Comparison of ENCODE assay signal across 20 mouse cellular contexts in genomic region chr13:49367657-49368440, GRCm38 (mm10). TPM values are rescaled to one million over a fixed set of nuclear protein-coding genes. Genes with fewer than 3 reads are reported as not detected.
DNase-seq lines count a peak whose midpoint lies in the region; ATAC-seq and TF ChIP-seq lines count a peak whose summit lies in the region.
"Had no signal": no experiment of that assay in that cellular context is flagged by ENCODE, and none has a peak within 500 bp of the region (broad histone marks: within the 10 kb centered on the region; RNA-seq: fewer than 3 reads in every experiment).

No protein-coding gene starts in this region.

- dilution Hi-C loops in CH12.LX (cut with MboI; ENCODE audit: extremely low pct_ligation_motif_present, extremely low pct_unique_long_range_greater_than_20kb, low sequenced_read_pairs), result no loop called here

- TF ChIP-seq EP300 in liver, embryonic 14.5 days (IDR thresholded peaks at IDR 0.05; ENCODE audit: low read depth), result no peak
- no peak for TF ChIP-seq EP300 in CH12.LX (IDR thresholded peaks at IDR 0.05; ENCODE audit: low read length)

- H3K27ac ChIP-seq in heart, embryonic 10.5 days, result peak overlapping the region; percentile 31; the same call in 1 of the 2 replicates
- no peak overlapping the region for H3K27ac ChIP-seq in liver, embryonic 14.5 days
- no peak overlapping the region for H3K27ac ChIP-seq in liver, embryonic 11.5 days (ENCODE audit: low read depth, low read length)
- no peak overlapping the region for H3K27ac ChIP-seq in CH12.LX (ENCODE audit: insufficient read depth, low read depth)
- H3K27ac ChIP-seq: limb, embryonic 13.5 days had no signal

- peaks cover 83% of the 10 kb centered on the region for H3K4me1 ChIP-seq in heart, embryonic 10.5 days
- H3K4me1 ChIP-seq in liver, embryonic 14.5 days (replicated peaks; ENCODE audit: control insufficient read depth in 2 of 2, insufficient read depth in 2 of 2, low read length in 1 of 2), result peaks cover 0 to 29% of the 10 kb centered on the region in 2 experiments; a peak in 2 of 4 replicates
- peaks cover 32% of the 10 kb centered on the region for H3K4me1 ChIP-seq in liver, embryonic 11.5 days (replicated peaks; ENCODE audit: control insufficient read depth, insufficient read depth, low read length)
- peaks cover 23 to 76% of the 10 kb centered on the region in 2 experiments for H3K4me1 ChIP-seq in CH12.LX (ENCODE audit: control insufficient read depth in 1 of 2, insufficient read depth in 2 of 2)

- in situ Hi-C loops in CH12.LX (cut with MboI; ENCODE audit: low pct_ligation_motif_present, low pct_unique_long_range_greater_than_20kb, low sequenced_read_pairs), result no loop called here

- TF ChIP-seq RAD21 in CH12.LX (IDR thresholded peaks at IDR 0.05; ENCODE audit: low read depth, low read length), result peak; percentile 14

- H3K9ac ChIP-seq in liver, embryonic 14.5 days (replicated peaks), result no peak overlapping the region
- H3K9ac ChIP-seq in liver, embryonic 11.5 days (ENCODE audit: low read depth, low read length), result no peak overlapping the region
- no peak overlapping the region for H3K9ac ChIP-seq in CH12.LX (ENCODE audit: insufficient read depth, low read depth)
- H3K9ac ChIP-seq: limb, embryonic 13.5 days had no signal

- peak; percentile 50 for DNase-seq in adrenal gland, postnatal 14 days
- DNase-seq in adrenal gland, adult 8-10 months, result no peak
- no peak for DNase-seq in heart, embryonic 10.5 days (ENCODE audit: low spot score)
- no peak for DNase-seq in heart, adult 18-20 months
- no peak for DNase-seq in liver, embryonic 14.5 days (ENCODE audit: low read depth in 3 of 3, low spot score in 3 of 3)
- DNase-seq in liver, embryonic 11.5 days (ENCODE audit: low spot score), result no peak
- DNase-seq in CH12.LX (ENCODE audit: extremely low read depth), result no peak
- no peak for DNase-seq in cerebellum, postnatal 25 days
- DNase-seq: adrenal gland, adult 2 months; cerebellum, adult 11-12 months; cerebellum, postnatal 36 days; kidney, adult 2 months; kidney, postnatal 36 days; lung, adult 18-20 months; spleen, adult 18-20 months had no signal

- no peak for ATAC-seq in liver, embryonic 14.5 days (ENCODE audit: insufficient read depth)
- ATAC-seq in liver, embryonic 11.5 days (replicated peaks; ENCODE audit: low FRiP score), result no peak
- ATAC-seq: CD4-positive, CD25-positive, alpha-beta regulatory T cell, adult 4 months; hindbrain, embryonic 16.5 days; midbrain, embryonic 16.5 days had no signal

- peaks cover 19% of the 10 kb centered on the region for H3K36me3 ChIP-seq in heart, embryonic 10.5 days
- H3K36me3 ChIP-seq in liver, embryonic 14.5 days (replicated peaks; ENCODE audit: control insufficient read depth, insufficient read depth, low read depth), result 0 out of 2 replicates have a peak, but pooled peaks cover 2% of the 10 kb centered on the region
- peaks cover 5% of the 10 kb centered on the region for H3K36me3 ChIP-seq in liver, embryonic 11.5 days (ENCODE audit: control insufficient read depth, insufficient read depth, low read length)
- peaks cover 8 to 38% of the 10 kb centered on the region in 2 experiments for H3K36me3 ChIP-seq in CH12.LX (replicated peaks in 1 of 2; ENCODE audit: control insufficient read depth in 1 of 2, insufficient read depth in 1 of 2, low read length in 1 of 2)

- no peaks in the 10 kb centered on the region for H3K9me3 ChIP-seq in heart, embryonic 10.5 days
- H3K9me3 ChIP-seq in liver, embryonic 14.5 days (ENCODE audit: control insufficient read depth, low read length), result no peaks in the 10 kb centered on the region
- H3K9me3 ChIP-seq in liver, embryonic 11.5 days (ENCODE audit: control insufficient read depth, low read length), result no peaks in the 10 kb centered on the region
- H3K9me3 ChIP-seq in CH12.LX (replicated peaks; ENCODE audit: low read length), result no peaks in the 10 kb centered on the region
- H3K9me3 ChIP-seq: limb, embryonic 13.5 days had no signal

- 79% methylated on average over 4 of the region's 4 CpGs for WGBS in heart, embryonic 10.5 days
- WGBS in liver, embryonic 14.5 days (ENCODE audit: insufficient replicate concordance), result 63% methylated on average over 4 of the region's 4 CpGs
- 81% methylated on average over 4 of the region's 4 CpGs for WGBS in liver, embryonic 11.5 days

- TF ChIP-seq POLR2A in CH12.LX (IDR thresholded peaks at IDR 0.05; ENCODE audit: low read depth, low read length), result no peak

- H3K4me2 ChIP-seq in liver, embryonic 14.5 days (ENCODE audit: low read depth), result no peak overlapping the region
- no peak overlapping the region for H3K4me2 ChIP-seq in liver, embryonic 11.5 days
- H3K4me2 ChIP-seq in CH12.LX (ENCODE audit: insufficient read depth, low read depth, poor library complexity, severe bottlenecking), result no peak overlapping the region
- H3K4me2 ChIP-seq: limb, embryonic 13.5 days had no signal

- H3K27me3 ChIP-seq in heart, embryonic 10.5 days (ENCODE audit: insufficient read depth, poor library complexity, severe bottlenecking), result no peaks in the 10 kb centered on the region
- no peaks in the 10 kb centered on the region for H3K27me3 ChIP-seq in liver, embryonic 14.5 days (ENCODE audit: control insufficient read depth, insufficient read depth, low read length)
- no peaks in the 10 kb centered on the region for H3K27me3 ChIP-seq in liver, embryonic 11.5 days (replicated peaks; ENCODE audit: control insufficient read depth, insufficient read depth, low read length)
- H3K27me3 ChIP-seq in CH12.LX (replicated peaks), result no peaks in the 10 kb centered on the region
- H3K27me3 ChIP-seq: limb, embryonic 13.5 days had no signal

- TF ChIP-seq CTCF in liver, embryonic 14.5 days (IDR thresholded peaks at IDR 0.05; ENCODE audit: low read depth), result peak; percentile 16; the same call in 1 of the 2 replicates
- TF ChIP-seq CTCF in CH12.LX (conservative IDR thresholded peaks at IDR 0.05 in 1 of 2, IDR thresholded peaks at IDR 0.05 in 1 of 2; ENCODE audit: low read depth in 2 of 2, low read length in 2 of 2), result no peak

- no peaks in the 10 kb centered on the region for H3K79me2 ChIP-seq in CH12.LX (replicated peaks; ENCODE audit: control insufficient read depth, extremely low read depth, insufficient read depth, poor library complexity, severe bottlenecking)

- no peak overlapping the region for H3K4me3 ChIP-seq in heart, embryonic 10.5 days
- no peak overlapping the region for H3K4me3 ChIP-seq in liver, embryonic 14.5 days (ENCODE audit: insufficient read depth in 1 of 2, low read depth in 2 of 2, low read length in 2 of 2)
- H3K4me3 ChIP-seq in liver, embryonic 11.5 days (ENCODE audit: low read depth, low read length), result no peak overlapping the region
- H3K4me3 ChIP-seq in CH12.LX (replicated peaks in 1 of 3; ENCODE audit: low read depth in 2 of 3, low read length in 2 of 3, poor library complexity in 1 of 3), result no peak overlapping the region
- H3K4me3 ChIP-seq: erythroblast, embryonic 14.5 days; limb, embryonic 13.5 days had no signal

TF ChIP-seq in CH12.LX, 34 proteins besides CTCF, POLR2A, EP300 and RAD21 (continues in another document):
- TF ChIP-seq UBTF (IDR thresholded peaks at IDR 0.05; ENCODE audit: low read depth, low read length) (no peak), JUN (IDR thresholded peaks at IDR 0.05; ENCODE audit: insufficient read depth, low read depth, low read length) (no peak), ETS1 (conservative IDR thresholded peaks at IDR 0.05; ENCODE audit: low read depth, low read length) (no peak), ZKSCAN1 (IDR thresholded peaks at IDR 0.05; ENCODE audit: borderline replicate concordance, low read depth, low read length) (no peak), ELF1 (IDR thresholded peaks at IDR 0.05; ENCODE audit: low read depth, low read length) (no peak), MAFK (IDR thresholded peaks at IDR 0.05; ENCODE audit: insufficient replicate concordance, low read length) (no peak), PAX5 (IDR thresholded peaks at IDR 0.05; ENCODE audit: low read length) (no peak), MYC (IDR thresholded peaks at IDR 0.05; ENCODE audit: low read depth, low read length) (no peak), HCFC1 (IDR thresholded peaks at IDR 0.05; ENCODE audit: low read depth, low read length) (no peak)

RNA-seq across cellular contexts. Expression of gene Bicd2, which starts 26.5 kb away (rescaled TPM):
- total RNA-seq in adrenal gland, postnatal 14 days (2021), result 38.2 TPM in 2 replicates
- total RNA-seq in adrenal gland, adult 8-10 months (2022), result 10 to 100 TPM; 37.2 to 48.4 (median 40.9) TPM
- 37.5 and 46.7 TPM in 2 replicates for polyA plus RNA-seq in heart, embryonic 10.5 days (2016; fragmentation: Nextera tagmentation; extraction: Ambion mirVana)
- total RNA-seq in heart, adult 18-20 months (2021), result 10 to 100 TPM; 67.3 to 73.9 TPM
- polyA plus RNA-seq in liver, embryonic 14.5 days (2012; rRNA removed), result 5.6 and 6.4 TPM in 2 replicates
- 5.9 and 7.0 TPM in 2 replicates for polyA plus RNA-seq in liver, embryonic 14.5 days (2014; fragmentation: Nextera tagmentation; extraction: Ambion mirVana)
- polyA plus RNA-seq in liver, embryonic 11.5 days (2014; fragmentation: Nextera tagmentation; extraction: Ambion mirVana), result 22.6 TPM in 2 replicates
- total RNA-seq in CH12.LX (2012; rRNA removed) (21.0 and 21.3 TPM in 2 replicates), CH12.LX (2014; rRNA removed) (16.9 and 18.0 TPM in 2 replicates)
- 26.5 and 27.0 TPM in 2 replicates for polyA plus RNA-seq in CH12.LX (2012; ENCODE audit: insufficient read length, low read depth)

RNA-seq across cellular contexts. Expression of gene Fgd3, which starts 47.7 kb away (rescaled TPM):
- 2.7 and 7.7 TPM in 2 replicates for total RNA-seq in adrenal gland, postnatal 14 days (2021)
- total RNA-seq in adrenal gland, adult 8-10 months (2022), result 1 to 10 TPM; 4.5 to 4.7 (median 4.6) TPM
- 0.26 and 0.45 TPM in 2 replicates for polyA plus RNA-seq in heart, embryonic 10.5 days (2016; fragmentation: Nextera tagmentation; extraction: Ambion mirVana)
- 1 to 10 TPM; 1.2 to 2.4 TPM for total RNA-seq in heart, adult 18-20 months (2021)
- 0.50 and 0.64 TPM in 2 replicates for polyA plus RNA-seq in liver, embryonic 14.5 days (2012; rRNA removed)
- 0.11 TPM in 2 replicates for polyA plus RNA-seq in liver, embryonic 14.5 days (2014; fragmentation: Nextera tagmentation; extraction: Ambion mirVana)
- 0.74 and 0.92 TPM in 2 replicates for polyA plus RNA-seq in liver, embryonic 11.5 days (2014; fragmentation: Nextera tagmentation; extraction: Ambion mirVana)
- total RNA-seq in CH12.LX (2012; rRNA removed) (13.6 and 16.1 TPM in 2 replicates), CH12.LX (2014; rRNA removed) (8.7 and 9.5 TPM in 2 replicates)
- 14.5 and 15.9 TPM in 2 replicates for polyA plus RNA-seq in CH12.LX (2012; ENCODE audit: insufficient read length, low read depth)

RNA-seq across cellular contexts. Expression of gene Ippk, which starts 53.2 kb away (rescaled TPM):
- total RNA-seq in adrenal gland, postnatal 14 days (2021), result 21.8 and 27.5 TPM in 2 replicates
- total RNA-seq in adrenal gland, adult 8-10 months (2022), result 10 to 100 TPM; 38.1 to 43.5 (median 39.4) TPM
- polyA plus RNA-seq in heart, embryonic 10.5 days (2016; fragmentation: Nextera tagmentation; extraction: Ambion mirVana), result 15.8 and 18.5 TPM in 2 replicates
- total RNA-seq in heart, adult 18-20 months (2021), result 1 to 10 TPM; 7.0 to 7.4 TPM
- polyA plus RNA-seq in liver, embryonic 14.5 days (2012; rRNA removed), result 3.0 and 4.0 TPM in 2 replicates
- polyA plus RNA-seq in liver, embryonic 14.5 days (2014; fragmentation: Nextera tagmentation; extraction: Ambion mirVana), result 7.1 and 7.2 TPM in 2 replicates
- polyA plus RNA-seq in liver, embryonic 11.5 days (2014; fragmentation: Nextera tagmentation; extraction: Ambion mirVana), result 19.0 and 23.7 TPM in 2 replicates
- total RNA-seq in CH12.LX (2012; rRNA removed) (8.7 and 11.4 TPM in 2 replicates), CH12.LX (2014; rRNA removed) (21.5 and 23.6 TPM in 2 replicates)
- 9.0 and 10.3 TPM in 2 replicates for polyA plus RNA-seq in CH12.LX (2012; ENCODE audit: insufficient read length, low read depth)
